Mouse (Mus musculus): ENCODE measurements around the gene Lhx5.

DNA sequence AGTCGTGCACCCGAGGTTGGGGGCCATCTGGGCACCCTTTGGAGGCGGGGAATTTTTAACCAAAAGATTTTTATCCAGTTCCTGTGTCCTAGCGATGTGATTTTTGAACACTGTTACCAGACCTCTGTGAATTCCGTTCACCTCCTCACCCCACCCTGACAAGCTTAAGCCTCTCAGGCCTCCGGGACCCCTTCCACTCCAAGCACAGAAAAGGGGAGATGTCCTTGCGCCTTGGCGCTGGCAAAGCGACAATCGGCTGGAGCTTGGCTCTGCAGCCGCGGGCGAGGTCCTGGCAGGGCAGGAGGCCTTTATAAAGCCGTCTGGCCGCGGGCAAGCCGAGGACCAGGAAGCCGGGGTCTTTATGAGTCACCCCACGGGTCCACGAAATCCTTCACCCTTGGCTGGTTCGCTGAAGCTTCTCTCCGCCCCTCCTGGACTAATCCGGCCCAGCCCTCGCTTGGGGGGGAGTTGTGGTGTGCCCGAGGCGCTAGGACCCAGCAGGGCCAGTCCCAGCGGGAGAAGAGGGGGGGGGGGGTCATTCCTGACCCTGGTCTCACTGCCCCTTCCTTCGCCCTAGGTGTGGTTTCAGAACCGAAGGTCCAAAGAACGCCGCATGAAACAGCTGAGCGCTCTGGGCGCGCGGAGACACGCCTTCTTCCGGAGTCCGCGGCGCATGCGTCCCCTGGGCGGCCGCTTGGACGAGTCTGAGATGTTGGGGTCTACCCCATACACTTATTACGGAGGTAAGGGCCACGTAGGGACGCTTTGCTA lies 4.4 kb downstream of the Lhx5 start:
- TF ChIP-seq CTCF (IDR thresholded peaks at IDR 0.05; ENCODE audit: control insufficient read depth, insufficient read depth, low read length) (no peak), POLR2A (IDR thresholded peaks at IDR 0.05; ENCODE audit: borderline replicate concordance, control insufficient read depth, low read depth, low read length) (no peak)
